Mouse (Mus musculus) neural tube, embryonic 11.5 days (tissue): Measurements from ENCODE around the gene Klhl8. TPM values are rescaled to one million over a fixed set of nuclear protein-coding genes. Genes with fewer than 3 reads are reported as not detected.
A peak's percentile ranks its signal among the peaks of the same experiment; 100 is the strongest.

Source experiments
- ATAC-seq: fragments of 200-750 bp; cut with Nextera tagmentation; 2 replicates; pipeline ENCODE4 v1.8.0; 2017; ENCODE audit warnings: moderate number of reproducible peaks, mild to moderate bottlenecking, moderate TSS enrichment, moderate library complexity; ENCODE audit not compliant: insufficient read depth, low FRiP score, low TSS enrichment
- DNase-seq: peaks from one replicate; pipeline ENCODE4 v3.0.0-alpha.2; 2015; ENCODE audit warnings: low spot score
- H3K27ac ChIP-seq: fragments of 300-500 bp; sonication (generic); 2 replicates; pipeline ENCODE4 v1.5.1; 2014; ENCODE audit warnings: low read depth, mild to moderate bottlenecking, low read length
- H3K27me3 ChIP-seq: fragments of 300-500 bp; sonication (generic); 2 replicates; pipeline ENCODE4 v1.6.1; 2014; ENCODE audit warnings: mild to moderate bottlenecking, low read length, mixed read lengths; ENCODE audit not compliant: control insufficient read depth, insufficient read depth
- H3K36me3 ChIP-seq: fragments of 300-500 bp; sonication (generic); 2 replicates; pipeline ENCODE4 v1.6.1; 2014; ENCODE audit warnings: mild to moderate bottlenecking, low read length, moderate library complexity, mixed read lengths; ENCODE audit not compliant: control insufficient read depth, insufficient read depth
- H3K4me1 ChIP-seq: fragments of 300-500 bp; sonication (generic); 2 replicates; pipeline ENCODE4 v1.6.1; 2014; ENCODE audit warnings: low read length, mixed read lengths; ENCODE audit not compliant: control insufficient read depth, insufficient read depth
- H3K4me2 ChIP-seq: fragments of 300-500 bp; sonication (generic); 2 replicates; pipeline ENCODE4 v1.6.1; 2014; ENCODE audit warnings: low read depth, mild to moderate bottlenecking, moderate library complexity
- H3K4me3 ChIP-seq: fragments of 300-500 bp; sonication (generic); 2 replicates; pipeline ENCODE4 v1.5.1; 2014; ENCODE audit warnings: low read depth, low read length
- H3K9ac ChIP-seq: fragments of 300-500 bp; sonication (generic); 2 replicates; pipeline ENCODE4 v1.6.1; 2014; ENCODE audit warnings: mild to moderate bottlenecking, low read length
- H3K9me3 ChIP-seq: fragments of 300-500 bp; sonication (generic); 2 replicates; pipeline ENCODE4 v1.6.1; 2016; ENCODE audit warnings: low read length; ENCODE audit not compliant: control insufficient read depth
- WGBS: fragments of 180-500 bp; shearing (Covaris S2); extraction: QIAGEN DNeasy Blood & Tissue Kit; methylation state at CpG from one replicate; pipeline ENCODE4 v1.1.7; 2014; 5-methylcytosine and 5-hydroxymethylcytosine counted together
- polyA plus RNA-seq: library from polyadenylated mRNA; unstranded; fragments of >200 nt; fragmentation: Nextera tagmentation; extraction: Ambion mirVana; gene quantifications from 2 replicates; pipeline ENCODE4 v1.2.1, GENCODE M21; 2014

The Klhl8 gene
- polyA plus RNA-seq, 1 experiment from 2014 or later = 17.3 TPM

GRCm38 (mm10) chr5:103845418-103846153 lies 65.5 kb downstream of the Klhl8 start:
- Histone ChIP-seq H3K4me3 (no peak overlapping the region), H3K4me2 (no peak overlapping the region), H3K27ac (no peak overlapping the region), H3K9ac (no peak overlapping the region), H3K27me3 (no peaks in the 10 kb centered on the region), H3K9me3 (no peaks in the 10 kb centered on the region), H3K36me3 (peaks cover 2% of the 10 kb centered on the region; the same call in 1 of the 2 replicates), H3K4me1 (no peaks in the 10 kb centered on the region)
- DNase-seq (peak; percentile 35), ATAC-seq (no peak)
- WGBS = 75% methylated on average over 19 of the region's 19 CpGs

GRCm38 (mm10) chr5:103843938-103844337 lies 67.1 kb downstream of the Klhl8 start:
- peak; percentile 50 for DNase-seq
- no peak overlapping the region for H3K4me2 ChIP-seq
- H3K36me3 ChIP-seq = peaks cover 2% of the 10 kb centered on the region; the same call in 1 of the 2 replicates
- H3K9me3 ChIP-seq = no peaks in the 10 kb centered on the region
- WGBS = 50% methylated on average over 1 of the region's 1 CpGs
- no peak for ATAC-seq
- H3K4me3 ChIP-seq = no peak overlapping the region
- H3K9ac ChIP-seq = no peak overlapping the region
- H3K4me1 ChIP-seq = no peaks in the 10 kb centered on the region
- no peaks in the 10 kb centered on the region for H3K27me3 ChIP-seq
- no peak overlapping the region for H3K27ac ChIP-seq

GRCm38 (mm10) chr5:103839265-103839626 lies 71.8 kb downstream of the Klhl8 start:
- no peak overlapping the region for H3K27ac ChIP-seq
- H3K4me1 ChIP-seq = no peaks in the 10 kb centered on the region
- no peak overlapping the region for H3K4me3 ChIP-seq
- 77% methylated on average over 3 of the region's 3 CpGs for WGBS
- no peak overlapping the region for H3K9ac ChIP-seq
- ATAC-seq (no peak), DNase-seq (no peak)
- H3K9me3 ChIP-seq = no peaks in the 10 kb centered on the region
- H3K27me3 ChIP-seq = no peaks in the 10 kb centered on the region
- 0 out of 2 replicates have a peak, but pooled peaks cover 2% of the 10 kb centered on the region for H3K36me3 ChIP-seq
- no peak overlapping the region for H3K4me2 ChIP-seq

GRCm38 (mm10) chr5:103838550-103839264 lies 72.4 kb downstream of the Klhl8 start:
- H3K9ac ChIP-seq = no peak overlapping the region
- no peak overlapping the region for H3K4me2 ChIP-seq
- WGBS = 92% methylated on average over 15 of the region's 15 CpGs
- H3K27ac ChIP-seq = no peak overlapping the region
- H3K9me3 ChIP-seq = no peaks in the 10 kb centered on the region
- H3K4me1 ChIP-seq = no peaks in the 10 kb centered on the region
- no peak for ATAC-seq
- peaks cover 7% of the 10 kb centered on the region for H3K36me3 ChIP-seq
- no peaks in the 10 kb centered on the region for H3K27me3 ChIP-seq
- DNase-seq = no peak
- H3K4me3 ChIP-seq = no peak overlapping the region

GRCm38 (mm10) chr5:103836148-103836784 lies 74.8 kb downstream of the Klhl8 start:
- H3K27ac ChIP-seq = no peak overlapping the region
- WGBS = 76% methylated on average over 8 of the region's 11 CpGs
- H3K4me2 ChIP-seq = no peak overlapping the region
- H3K4me3 ChIP-seq = no peak overlapping the region
- H3K9ac ChIP-seq = no peak overlapping the region
- DNase-seq = no peak
- no peaks in the 10 kb centered on the region for H3K4me1 ChIP-seq
- no peak for ATAC-seq
- H3K9me3 ChIP-seq = no peaks in the 10 kb centered on the region
- H3K36me3 ChIP-seq = peaks cover 8% of the 10 kb centered on the region
- no peaks in the 10 kb centered on the region for H3K27me3 ChIP-seq

- H3K36me3 ChIP-seq = peaks cover 8% of the 10 kb centered on the region
- no peaks in the 10 kb centered on the region for H3K27me3 ChIP-seq
- no peaks in the 10 kb centered on the region for H3K4me1 ChIP-seq
- H3K27ac ChIP-seq = no peak overlapping the region
- ATAC-seq (no peak), DNase-seq (no peak)
- H3K4me2 ChIP-seq = no peak overlapping the region
- H3K9ac ChIP-seq = no peak overlapping the region
- 87% methylated on average over 15 of the region's 15 CpGs for WGBS
- H3K4me3 ChIP-seq = no peak overlapping the region
- H3K9me3 ChIP-seq = no peaks in the 10 kb centered on the region
Observed at GRCm38 (mm10) chr5:103835471-103836147, 75.5 kb downstream of the Klhl8 start.

- H3K4me2 ChIP-seq = no peak overlapping the region
- WGBS = 91% methylated on average over 1 of the region's 1 CpGs
- DNase-seq (no peak), ATAC-seq (no peak)
- no peak overlapping the region for H3K27ac ChIP-seq
- no peaks in the 10 kb centered on the region for H3K4me1 ChIP-seq
- H3K4me3 ChIP-seq = no peak overlapping the region
- H3K9me3 ChIP-seq = no peaks in the 10 kb centered on the region
- H3K9ac ChIP-seq = no peak overlapping the region
- no peaks in the 10 kb centered on the region for H3K27me3 ChIP-seq
- H3K36me3 ChIP-seq = peaks cover 8% of the 10 kb centered on the region
Observed at GRCm38 (mm10) chr5:103830886-103831285, 80.2 kb downstream of the Klhl8 start.

- Histone ChIP-seq H3K27ac (no peak overlapping the region), H3K4me2 (no peak overlapping the region), H3K9me3 (no peaks in the 10 kb centered on the region), H3K4me1 (no peaks in the 10 kb centered on the region), H3K36me3 (peaks cover 5% of the 10 kb centered on the region), H3K27me3 (no peaks in the 10 kb centered on the region), H3K4me3 (no peak overlapping the region), H3K9ac (no peak overlapping the region)
- DNase-seq (no peak), ATAC-seq (no peak)
- WGBS = 75% methylated on average over 12 of the region's 12 CpGs
Observed at GRCm38 (mm10) chr5:103829158-103829557, 81.9 kb downstream of the Klhl8 start.
